In genomic region chr10:59965362-59965695, GRCm38 (mm10) we compare ENCODE assay signal across 10 mouse cellular contexts. TPM values are rescaled to one million over a fixed set of nuclear protein-coding genes. Genes with fewer than 3 reads are reported as not detected.
DNase-seq lines count a peak whose midpoint lies in the region; ATAC-seq and TF ChIP-seq lines count a peak whose summit lies in the region.
"Had no signal": no experiment of that assay in that cellular context is flagged by ENCODE, and none has a peak within 500 bp of the region (broad histone marks: within the 10 kb centered on the region; RNA-seq: fewer than 3 reads in every experiment).

No protein-coding gene starts in this region.

- intact Hi-C loops in heart, postnatal 25 days (cut with DNase I) = no loop called here

- no peaks in the 10 kb centered on the region for H3K27me3 ChIP-seq in heart, embryonic 15.5 days
- H3K27me3 ChIP-seq in limb, embryonic 14.5 days (ENCODE audit: control insufficient read depth, insufficient read depth, low read length) = no peaks in the 10 kb centered on the region

- no peaks in the 10 kb centered on the region for H3K9me3 ChIP-seq in heart, embryonic 15.5 days (replicated peaks)
- no peaks in the 10 kb centered on the region for H3K9me3 ChIP-seq in limb, embryonic 14.5 days (ENCODE audit: control insufficient read depth, low read length)

- H3K36me3 ChIP-seq in heart, embryonic 15.5 days = no peaks in the 10 kb centered on the region
- no peaks in the 10 kb centered on the region for H3K36me3 ChIP-seq in limb, embryonic 14.5 days (ENCODE audit: control insufficient read depth, insufficient read depth, low read length)

- WGBS in heart, embryonic 15.5 days = 25% methylated on average over 9 of the region's 9 CpGs
- 28% methylated on average over 9 of the region's 9 CpGs for WGBS in limb, embryonic 14.5 days

- no peak overlapping the region for H3K4me3 ChIP-seq in heart, embryonic 15.5 days
- no peak overlapping the region for H3K4me3 ChIP-seq in limb, embryonic 14.5 days (replicated peaks; ENCODE audit: low read length)
- H3K4me3 ChIP-seq: erythroblast, embryonic 14.5 days had no signal

- no peak for DNase-seq in heart, postnatal 25 days (ENCODE audit: low spot score)
- DNase-seq in thymus, postnatal 4 days = peak; percentile 45
- DNase-seq in thymus, postnatal 14 days = no peak
- no peak for DNase-seq in limb, embryonic 14.5 days (ENCODE audit: low spot score)
- no peak for DNase-seq in cerebellum, postnatal 14 days
- DNase-seq in layer of hippocampus, adult 9-11 months = no peak
- no peak for DNase-seq in layer of hippocampus, adult 11-12 months (ENCODE audit: low spot score)
- DNase-seq: kidney, postnatal 10 days had no signal

- H3K27ac ChIP-seq in heart, embryonic 15.5 days = peak overlapping the region; percentile 87
- peak overlapping the region; percentile 97 for H3K27ac ChIP-seq in limb, embryonic 14.5 days (replicated peaks; ENCODE audit: low read depth, low read length)

- TF ChIP-seq POLR2A in limb, embryonic 14.5 days (IDR thresholded peaks at IDR 0.05; ENCODE audit: borderline replicate concordance, extremely low read depth, insufficient read depth, insufficient read length) = no peak

- peak overlapping the region; percentile 18; the same call in 1 of the 2 replicates for H3K9ac ChIP-seq in heart, embryonic 15.5 days
- H3K9ac ChIP-seq in limb, embryonic 14.5 days (ENCODE audit: low read depth, low read length, severe bottlenecking) = peak overlapping the region; percentile 0; the same call in 1 of the 2 replicates

- peaks cover 45% of the 10 kb centered on the region for H3K4me1 ChIP-seq in heart, embryonic 15.5 days (replicated peaks)
- H3K4me1 ChIP-seq in limb, embryonic 14.5 days (ENCODE audit: control insufficient read depth, insufficient read depth, low read length) = peaks cover 55% of the 10 kb centered on the region

- ATAC-seq in heart, embryonic 15.5 days (replicated peaks; ENCODE audit: insufficient number of reproducible peaks, insufficient read depth, low FRiP score, low read depth) = no peak
- ATAC-seq in limb, embryonic 14.5 days (ENCODE audit: low FRiP score, low read depth) = no peak

- peak overlapping the region; percentile 54; the same call in 1 of the 2 replicates for H3K4me2 ChIP-seq in heart, embryonic 15.5 days
- peak overlapping the region; percentile 40 for H3K4me2 ChIP-seq in limb, embryonic 14.5 days (replicated peaks; ENCODE audit: low read depth, low read length, severe bottlenecking)

RNA-seq across cellular contexts. Expression of gene Ddit4, which starts 13.7 kb away (rescaled TPM):
- polyA plus RNA-seq in heart, embryonic 15.5 days (2015; fragmentation: Nextera tagmentation; extraction: Ambion mirVana) = 22.7 and 33.4 TPM in 2 replicates
- total RNA-seq in heart, postnatal 25 days (2021) = 10 to 100 TPM; 41.8 to 77.1 TPM
- 117 and 138 TPM in 2 replicates for polyA plus RNA-seq in limb, embryonic 14.5 days (2012; rRNA removed)
- polyA plus RNA-seq in limb, embryonic 14.5 days (2014; fragmentation: Nextera tagmentation; extraction: Ambion mirVana) = 8.5 and 8.6 TPM in 2 replicates

RNA-seq across cellular contexts. Expression of gene Ascc1, which starts 37.3 kb away (rescaled TPM):
- 36.1 and 40.6 TPM in 2 replicates for polyA plus RNA-seq in heart, embryonic 15.5 days (2015; fragmentation: Nextera tagmentation; extraction: Ambion mirVana)
- 10 to 100 TPM; 20.5 to 23.1 TPM for total RNA-seq in heart, postnatal 25 days (2021)
- 29.4 and 32.9 TPM in 2 replicates for polyA plus RNA-seq in limb, embryonic 14.5 days (2012; rRNA removed)
- polyA plus RNA-seq in limb, embryonic 14.5 days (2014; fragmentation: Nextera tagmentation; extraction: Ambion mirVana) = 41.2 and 45.4 TPM in 2 replicates

RNA-seq across cellular contexts. Expression of gene Anapc16, which starts 37.6 kb away (rescaled TPM):
- 85.4 and 92.2 TPM in 2 replicates for polyA plus RNA-seq in heart, embryonic 15.5 days (2015; fragmentation: Nextera tagmentation; extraction: Ambion mirVana)
- total RNA-seq in heart, postnatal 25 days (2021) = 10 to 100 TPM; 62.1 to 67.4 TPM
- 105 and 109 TPM in 2 replicates for polyA plus RNA-seq in limb, embryonic 14.5 days (2012; rRNA removed)
- polyA plus RNA-seq in limb, embryonic 14.5 days (2014; fragmentation: Nextera tagmentation; extraction: Ambion mirVana) = 110 and 114 TPM in 2 replicates
